Mouse (Mus musculus): Measurements from ENCODE around the gene Thra. TPM values are rescaled to one million over a fixed set of nuclear protein-coding genes. Genes with fewer than 3 reads are reported as not detected.

Gene Thra
- polyA plus RNA-seq, 1 experiment from 2014 or later = 45.3 TPM

- peaks cover 50% of the 10 kb centered on the region for H3K4me1 ChIP-seq
- WGBS = 90% methylated on average over 25 of the region's 25 CpGs
- H3K9me3 ChIP-seq = no peaks in the 10 kb centered on the region
- no peak for ATAC-seq (ENCODE audit: low FRiP score, low read depth)
- peak overlapping the region; percentile 50 for H3K4me2 ChIP-seq (replicated peaks)
- H3K4me3 ChIP-seq = 0 out of 2 replicates have a peak overlapping the region, but pooled peaks have one; percentile 30
- H3K9ac ChIP-seq (replicated peaks) = no peak overlapping the region
- H3K36me3 ChIP-seq = peaks cover 26% of the 10 kb centered on the region
- peaks cover 5% of the 10 kb centered on the region; the same call in 1 of the 2 replicates for H3K27me3 ChIP-seq
- no peak overlapping the region for H3K27ac ChIP-seq (replicated peaks)
Measured at GRCm38 (mm10) chr11:98769007-98769954, 28.8 kb downstream of the Thra start.

GRCm38 (mm10) chr11:98770096-98770975 is 29.9 kb downstream of the Thra start:
- H3K27ac ChIP-seq (replicated peaks) = no peak overlapping the region
- H3K4me2 ChIP-seq (replicated peaks) = no peak overlapping the region
- no peaks in the 10 kb centered on the region for H3K9me3 ChIP-seq
- H3K36me3 ChIP-seq = peaks cover 17% of the 10 kb centered on the region; the same call in 1 of the 2 replicates
- no peak overlapping the region for H3K9ac ChIP-seq (replicated peaks)
- ATAC-seq (ENCODE audit: low FRiP score, low read depth) = no peak
- H3K4me3 ChIP-seq = no peak overlapping the region
- H3K4me1 ChIP-seq = peaks cover 57% of the 10 kb centered on the region
- peaks cover 11% of the 10 kb centered on the region; the same call in 1 of the 2 replicates for H3K27me3 ChIP-seq
- 93% methylated on average over 26 of the region's 26 CpGs for WGBS

GRCm38 (mm10) chr11:98771131-98771530 is 30.7 kb downstream of the Thra start:
- Histone ChIP-seq H3K4me3 (no peak overlapping the region), H3K9me3 (no peaks in the 10 kb centered on the region), H3K9ac (replicated peaks) (no peak overlapping the region), H3K27me3 (peaks cover 11% of the 10 kb centered on the region; the same call in 1 of the 2 replicates), H3K36me3 (peaks cover 16% of the 10 kb centered on the region; the same call in 1 of the 2 replicates), H3K27ac (replicated peaks) (no peak overlapping the region), H3K4me1 (peaks cover 57% of the 10 kb centered on the region), H3K4me2 (replicated peaks) (no peak overlapping the region)
- no peak for ATAC-seq (ENCODE audit: low FRiP score, low read depth)
- 95% methylated on average over 18 of the region's 18 CpGs for WGBS

- H3K36me3 ChIP-seq = peaks cover 16% of the 10 kb centered on the region; the same call in 1 of the 2 replicates
Measured at GRCm38 (mm10) chr11:98771844-98772525, 31.5 kb downstream of the Thra start.

GRCm38 (mm10) chr11:98772667-98773171 is 32.3 kb downstream of the Thra start:
- no peak overlapping the region for H3K4me3 ChIP-seq
- H3K27me3 ChIP-seq = peaks cover 11% of the 10 kb centered on the region; the same call in 1 of the 2 replicates
- no peak overlapping the region for H3K27ac ChIP-seq (replicated peaks)
- ATAC-seq (ENCODE audit: low FRiP score, low read depth) = no peak
- no peaks in the 10 kb centered on the region for H3K9me3 ChIP-seq
- H3K36me3 ChIP-seq = peaks cover 16% of the 10 kb centered on the region; the same call in 1 of the 2 replicates
- no peak overlapping the region for H3K4me2 ChIP-seq (replicated peaks)
- no peak overlapping the region for H3K9ac ChIP-seq (replicated peaks)
- peaks cover 52% of the 10 kb centered on the region for H3K4me1 ChIP-seq
- 85% methylated on average over 8 of the region's 8 CpGs for WGBS

More at GRCm38 (mm10) chr11:98771844-98772525, 31.5 kb downstream of the Thra start:
- Histone ChIP-seq H3K4me3 (no peak overlapping the region), H3K9ac (replicated peaks) (no peak overlapping the region), H3K4me2 (replicated peaks) (no peak overlapping the region), H3K4me1 (peaks cover 55% of the 10 kb centered on the region), H3K27me3 (peaks cover 11% of the 10 kb centered on the region; the same call in 1 of the 2 replicates), H3K27ac (replicated peaks) (no peak overlapping the region), H3K9me3 (no peaks in the 10 kb centered on the region)
- WGBS = 96% methylated on average over 11 of the region's 11 CpGs
- no peak for ATAC-seq (ENCODE audit: low FRiP score, low read depth)

- Histone ChIP-seq H3K27ac (replicated peaks) (no peak overlapping the region), H3K9ac (replicated peaks) (no peak overlapping the region; the same call in 1 of the 2 replicates), H3K9me3 (no peaks in the 10 kb centered on the region), H3K4me2 (replicated peaks) (peak overlapping the region; percentile 73), H3K36me3 (peaks cover 14% of the 10 kb centered on the region; the same call in 1 of the 2 replicates), H3K27me3 (peaks cover 11% of the 10 kb centered on the region; the same call in 1 of the 2 replicates), H3K4me1 (peaks cover 41% of the 10 kb centered on the region), H3K4me3 (peak overlapping the region; percentile 37)
- ATAC-seq (ENCODE audit: low FRiP score, low read depth) = peak; percentile 86
- under 1% methylated on average over 34 of the region's 37 CpGs for WGBS
Measured at GRCm38 (mm10) chr11:98773635-98774295, 33.3 kb downstream of the Thra start.

GRCm38 (mm10) chr11:98774582-98775347 is 34.3 kb downstream of the Thra start, which contains the start of gene Nr1d1:
Gene Nr1d1, minus strand, starts transcription at chr11:98775333.
- H3K36me3 ChIP-seq = peaks cover 4% of the 10 kb centered on the region; the same call in 1 of the 2 replicates
- H3K27ac ChIP-seq (replicated peaks) = no peak within 1 kb of the TSS; the same call in none of the 2 replicates
- no peaks in the 10 kb centered on the region for H3K9me3 ChIP-seq
- H3K9ac ChIP-seq (replicated peaks) = peak within 1 kb of the TSS; percentile 11
- peak within 1 kb of the TSS; percentile 73 for H3K4me2 ChIP-seq (replicated peaks)
- H3K27me3 ChIP-seq = peaks cover 11% of the 10 kb centered on the region; the same call in 1 of the 2 replicates
- no peak; the same call in none of the 2 replicates for ATAC-seq (ENCODE audit: low FRiP score, low read depth)
- peaks cover 39% of the 10 kb centered on the region for H3K4me1 ChIP-seq
- under 1% methylated on average over 22 of the region's 22 CpGs for WGBS
- H3K4me3 ChIP-seq = peak within 1 kb of the TSS; percentile 37

- H3K4me3 ChIP-seq = peak overlapping the region; percentile 37
- peak overlapping the region; percentile 11 for H3K9ac ChIP-seq (replicated peaks)
- peak overlapping the region; percentile 73 for H3K4me2 ChIP-seq (replicated peaks)
- H3K4me1 ChIP-seq = peaks cover 39% of the 10 kb centered on the region
- no peaks in the 10 kb centered on the region for H3K36me3 ChIP-seq
- ATAC-seq (ENCODE audit: low FRiP score, low read depth) = peak; percentile 74
- no peak overlapping the region; the same call in 1 of the 2 replicates for H3K27ac ChIP-seq (replicated peaks)
- no peaks in the 10 kb centered on the region for H3K9me3 ChIP-seq
- H3K27me3 ChIP-seq = peaks cover 11% of the 10 kb centered on the region; the same call in 1 of the 2 replicates
- WGBS = 9% methylated on average over 15 of the region's 15 CpGs
Measured at GRCm38 (mm10) chr11:98775348-98776051, 35.1 kb downstream of the Thra start.

- Histone ChIP-seq H3K27ac (replicated peaks) (peak overlapping the region; percentile 73; the same call in 1 of the 2 replicates), H3K9me3 (no peaks in the 10 kb centered on the region), H3K27me3 (peaks cover 11% of the 10 kb centered on the region; the same call in 1 of the 2 replicates), H3K9ac (replicated peaks) (no peak overlapping the region), H3K36me3 (no peaks in the 10 kb centered on the region), H3K4me1 (peaks cover 39% of the 10 kb centered on the region), H3K4me2 (replicated peaks) (peak overlapping the region; percentile 73; the same call in 1 of the 2 replicates), H3K4me3 (no peak overlapping the region)
- WGBS = 53% methylated on average over 12 of the region's 12 CpGs
- ATAC-seq (ENCODE audit: low FRiP score, low read depth) = no peak
Measured at GRCm38 (mm10) chr11:98776052-98776764, 35.8 kb downstream of the Thra start.

Data from midbrain, embryonic 12.5 days (tissue).